Mouse (Mus musculus) T-helper 17 cell (primary cell): ENCODE measurements around the gene Pigt.

Experiments used
- in situ Hi-C, 2 experiments: fragments of 300-600 bp; cut with MboI, MseI; formaldehyde crosslinking; loops; 1 replicate in 1 of 2; 2 replicates in 1 of 2; pipeline ENCODE4 v1.15.1; 2025; ENCODE audit warnings: high pct_unique_total_duplicates in 2 of 2

Pigt gene

GRCm38 (mm10) chr2:164519171-164519526 lies 21.8 kb downstream of the Pigt start:
- in situ Hi-C loops: loop anchor here in 1 of 2 experiments (5.0 kb wide), 1 partner anchor 62 kb away; the partner anchor contains the start of gene Sys1

- in situ Hi-C loops: loop anchor here in 1 of 2 experiments (10.0 kb wide), 1 partner anchor 1744 kb away; no protein-coding TSS in a partner anchor
Measured at GRCm38 (mm10) chr2:164520782-164521181, 23.5 kb downstream of the Pigt start.

GRCm38 (mm10) chr2:164521841-164522240 lies 24.5 kb downstream of the Pigt start:
- in situ Hi-C loops: loop anchor here in 1 of 2 experiments (10.0 kb wide), 1 partner anchor 1743 kb away; no protein-coding TSS in a partner anchor

GRCm38 (mm10) chr2:164522280-164522679 lies 25.0 kb downstream of the Pigt start:
- in situ Hi-C loops: loop anchor here in 1 of 2 experiments (10.0 kb wide), 1 partner anchor 1743 kb away; no protein-coding TSS in a partner anchor

- in situ Hi-C loops: loop anchor here in 1 of 2 experiments (10.0 kb wide), 1 partner anchor 1741 kb away; no protein-coding TSS in a partner anchor
Measured at GRCm38 (mm10) chr2:164523301-164523773, 26.0 kb downstream of the Pigt start.

- in situ Hi-C loops: loop anchor here (5.0 to 10.0 kb wide), 3 partner anchors 71 to 1736 kb away; partner anchors contain the start of gene Sys1 (in 1 of the 2)
Measured at GRCm38 (mm10) chr2:164528557-164528956, 31.2 kb downstream of the Pigt start.

GRCm38 (mm10) chr2:164531169-164531568 lies 33.8 kb downstream of the Pigt start:
- in situ Hi-C loops: no loop called here

- in situ Hi-C loops: no loop called here
Measured at GRCm38 (mm10) chr2:164534315-164534714, 37.0 kb downstream of the Pigt start.

- in situ Hi-C loops: no loop called here
Measured at GRCm38 (mm10) chr2:164537003-164537402, 39.7 kb downstream of the Pigt start.

- in situ Hi-C loops: no loop called here
Measured at GRCm38 (mm10) chr2:164540652-164541427, 43.5 kb downstream of the Pigt start.

- in situ Hi-C loops: no loop called here
Measured at GRCm38 (mm10) chr2:164542132-164542531, 44.8 kb downstream of the Pigt start.

- in situ Hi-C loops: no loop called here
Measured at GRCm38 (mm10) chr2:164542598-164542997, 45.3 kb downstream of the Pigt start.

GRCm38 (mm10) chr2:164543745-164544144 lies 46.4 kb downstream of the Pigt start:
- in situ Hi-C loops: no loop called here

GRCm38 (mm10) chr2:164544454-164545097 lies 47.3 kb downstream of the Pigt start:
- in situ Hi-C loops: no loop called here

GRCm38 (mm10) chr2:164549338-164549737 lies 52.0 kb downstream of the Pigt start:
- in situ Hi-C loops: no loop called here

- in situ Hi-C loops: no loop called here
Measured at GRCm38 (mm10) chr2:164549963-164550894, 52.9 kb downstream of the Pigt start.

- in situ Hi-C loops: no loop called here
Measured at GRCm38 (mm10) chr2:164550895-164551269, 53.6 kb downstream of the Pigt start.

- in situ Hi-C loops: no loop called here
Measured at GRCm38 (mm10) chr2:164551502-164551901, 54.2 kb downstream of the Pigt start.
